Mouse (Mus musculus): ENCODE measurements around the gene Tfdp2. TPM values are rescaled to one million over a fixed set of nuclear protein-coding genes. Genes with fewer than 3 reads are reported as not detected.

Tfdp2 gene
- polyA plus RNA-seq, 1 experiment from 2014 or later: 16.0 TPM

DNA sequence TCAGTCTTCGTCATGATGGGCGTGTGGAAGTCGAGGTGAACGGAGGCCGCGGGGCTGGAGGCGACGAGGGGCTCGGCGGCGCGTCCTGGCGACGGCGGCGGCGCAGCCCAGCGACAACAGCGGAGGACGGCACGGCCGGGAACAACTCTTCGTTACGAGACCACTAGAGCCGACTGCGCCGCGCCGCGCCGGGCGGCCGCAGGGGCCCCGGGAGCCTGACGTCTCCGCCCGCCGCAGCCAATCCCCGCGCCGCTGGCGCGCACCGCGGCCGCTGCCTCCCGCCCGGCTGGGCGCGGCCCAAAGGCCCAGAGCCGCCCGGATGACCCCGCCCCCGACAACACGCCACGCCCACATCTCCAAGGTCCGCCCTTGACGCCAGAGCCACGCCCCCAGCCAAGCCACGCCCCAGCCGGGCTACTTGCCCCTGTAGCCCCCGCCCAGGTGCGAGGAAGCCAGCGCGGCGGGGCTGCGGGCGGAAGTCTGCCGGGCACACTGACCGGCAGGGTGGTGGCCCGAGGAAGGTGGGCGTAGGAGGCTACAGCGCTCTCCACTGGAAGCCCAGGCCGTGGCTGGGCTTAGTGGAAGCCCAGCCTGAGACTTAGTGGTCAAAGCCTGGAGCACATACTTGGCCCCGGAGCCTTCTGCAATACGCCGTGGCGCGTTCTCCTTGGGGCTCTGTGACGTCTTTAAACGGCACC is 168.2 kb downstream of the Tfdp2 start, which contains the start of gene Atp1b3:
Gene Atp1b3 (minus strand): TSS at position 302 of the 698 bp plus-strand sequence.
- Histone ChIP-seq H3K27ac (ENCODE audit: low read length) (peak within 1 kb of the TSS; percentile 86), H3K4me1 (ENCODE audit: control insufficient read depth, insufficient read depth, low read length) (peaks cover 24% of the 10 kb centered on the region), H3K4me3 (ENCODE audit: low read depth, low read length) (peak within 1 kb of the TSS; percentile 86), H3K9ac (ENCODE audit: low read depth, low read length) (peak within 1 kb of the TSS; percentile 89), H3K36me3 (ENCODE audit: control insufficient read depth, insufficient read depth, low read length) (no peaks in the 10 kb centered on the region), H3K9me3 (replicated peaks; ENCODE audit: control insufficient read depth, low read length, poor library complexity, severe bottlenecking) (no peaks in the 10 kb centered on the region), H3K27me3 (ENCODE audit: control insufficient read depth, insufficient read depth, low read depth, low read length) (no peaks in the 10 kb centered on the region), H3K4me2 (ENCODE audit: low read length) (peak within 1 kb of the TSS; percentile 82)
- peak; percentile 97 for ATAC-seq
- WGBS: under 1% methylated on average over 55 of the region's 81 CpGs

DNA sequence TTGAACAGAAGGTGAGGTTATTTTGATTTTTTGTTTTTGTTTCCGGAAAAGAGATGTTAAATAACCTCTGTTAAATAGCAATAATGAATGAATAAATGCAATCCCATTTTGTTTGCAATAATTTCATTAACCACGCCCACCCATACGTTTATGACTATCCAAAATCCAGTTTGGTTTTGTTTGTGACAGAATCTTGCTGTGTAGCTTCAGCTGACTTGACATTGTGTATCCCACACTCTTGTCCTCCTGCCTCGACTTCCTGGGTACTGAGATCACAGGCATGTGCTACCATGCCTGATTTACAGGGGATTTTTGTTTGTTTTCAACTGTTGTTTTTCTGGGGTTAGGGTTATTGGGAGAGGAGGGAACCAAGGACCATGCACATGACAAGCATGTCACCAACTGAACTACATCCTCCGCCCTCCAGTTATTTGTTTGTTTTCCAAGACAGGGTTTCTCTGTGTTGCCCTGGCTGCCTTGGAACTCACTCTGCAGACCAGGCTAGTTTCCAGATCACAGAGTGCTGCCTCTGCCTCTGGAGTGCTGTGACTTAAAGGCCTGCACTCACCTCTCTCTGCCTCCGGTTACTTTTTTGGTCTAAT is 169.3 kb downstream of the Tfdp2 start:
- Histone ChIP-seq H3K9me3 (replicated peaks; ENCODE audit: control insufficient read depth, low read length, poor library complexity, severe bottlenecking) (no peaks in the 10 kb centered on the region), H3K9ac (ENCODE audit: low read depth, low read length) (no peak overlapping the region), H3K4me3 (ENCODE audit: low read depth, low read length) (no peak overlapping the region), H3K4me2 (ENCODE audit: low read length) (no peak overlapping the region), H3K27ac (ENCODE audit: low read length) (no peak overlapping the region), H3K4me1 (ENCODE audit: control insufficient read depth, insufficient read depth, low read length) (peaks cover 20% of the 10 kb centered on the region), H3K36me3 (ENCODE audit: control insufficient read depth, insufficient read depth, low read length) (no peaks in the 10 kb centered on the region), H3K27me3 (ENCODE audit: control insufficient read depth, insufficient read depth, low read depth, low read length) (no peaks in the 10 kb centered on the region)
- ATAC-seq: no peak
- 69% methylated on average over 6 of the region's 6 CpGs for WGBS

DNA sequence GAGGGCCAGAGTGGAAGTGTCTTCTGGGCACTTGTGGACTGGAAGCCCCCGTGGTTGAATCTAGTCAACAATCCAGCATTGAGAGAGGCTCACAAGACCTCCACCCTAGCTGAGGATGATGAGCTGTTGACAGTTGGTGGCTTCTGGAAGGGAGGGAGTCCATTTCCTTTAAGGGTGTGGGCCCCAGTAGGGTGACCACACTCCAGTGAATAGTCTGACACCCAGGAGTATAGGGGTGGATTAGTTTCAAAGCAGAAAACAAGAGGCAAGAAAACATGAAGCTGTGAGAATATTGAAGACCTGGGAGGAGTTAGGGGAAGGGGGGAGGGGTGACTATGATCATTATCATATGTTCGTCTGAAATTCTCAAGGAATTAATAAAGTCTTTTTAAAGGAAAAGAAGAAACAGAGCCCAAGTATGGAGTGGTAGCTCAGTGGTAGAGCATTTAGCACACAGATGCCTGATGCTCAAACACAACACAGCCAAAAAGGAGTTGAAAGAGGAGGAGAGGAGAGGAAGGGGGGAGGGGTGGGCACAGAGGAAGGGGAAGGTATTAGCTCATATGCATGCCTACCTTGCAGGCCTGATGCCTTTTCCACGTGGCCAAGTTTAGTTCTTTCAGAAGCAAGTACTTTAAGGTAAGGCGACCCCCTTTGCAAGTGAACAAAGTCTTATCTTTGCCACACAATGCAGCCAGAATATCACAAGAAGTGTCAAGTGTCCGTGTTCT is 173.7 kb downstream of the Tfdp2 start:
- 71% methylated on average over 5 of the region's 5 CpGs for WGBS
- Histone ChIP-seq H3K27me3 (ENCODE audit: control insufficient read depth, insufficient read depth, low read depth, low read length) (no peaks in the 10 kb centered on the region), H3K4me2 (ENCODE audit: low read length) (no peak overlapping the region), H3K36me3 (ENCODE audit: control insufficient read depth, insufficient read depth, low read length) (no peaks in the 10 kb centered on the region), H3K9me3 (replicated peaks; ENCODE audit: control insufficient read depth, low read length, poor library complexity, severe bottlenecking) (no peaks in the 10 kb centered on the region), H3K27ac (ENCODE audit: low read length) (no peak overlapping the region), H3K4me1 (ENCODE audit: control insufficient read depth, insufficient read depth, low read length) (no peaks in the 10 kb centered on the region), H3K9ac (ENCODE audit: low read depth, low read length) (no peak overlapping the region), H3K4me3 (ENCODE audit: low read depth, low read length) (no peak overlapping the region)
- no peak for ATAC-seq

DNA sequence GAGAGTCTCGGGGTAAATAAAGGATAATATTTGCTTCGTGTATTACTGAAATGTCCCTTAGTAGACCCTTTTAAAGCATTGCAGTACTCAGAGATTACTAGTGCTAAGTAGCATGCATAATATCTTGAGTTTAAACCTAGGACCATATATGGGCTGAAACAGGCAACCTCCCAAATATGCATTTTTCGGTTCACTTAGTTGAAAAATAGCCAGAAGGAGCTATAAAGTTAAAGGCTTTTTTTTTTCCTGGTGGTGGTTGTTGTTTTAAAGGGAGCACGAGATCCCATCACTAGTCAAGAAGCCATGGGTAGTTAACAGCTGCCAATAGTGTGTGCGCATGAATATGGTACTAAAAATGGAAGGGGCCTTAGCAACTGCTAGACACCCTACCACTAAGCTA is 175.0 kb downstream of the Tfdp2 start:
- no peaks in the 10 kb centered on the region for H3K36me3 ChIP-seq (ENCODE audit: control insufficient read depth, insufficient read depth, low read length)
- ATAC-seq: no peak
- H3K4me3 ChIP-seq (ENCODE audit: low read depth, low read length): no peak overlapping the region
- no peak overlapping the region for H3K4me2 ChIP-seq (ENCODE audit: low read length)
- H3K9ac ChIP-seq (ENCODE audit: low read depth, low read length): no peak overlapping the region
- 85% methylated on average over 5 of the region's 5 CpGs for WGBS
- no peak overlapping the region for H3K27ac ChIP-seq (ENCODE audit: low read length)
- no peaks in the 10 kb centered on the region for H3K9me3 ChIP-seq (replicated peaks; ENCODE audit: control insufficient read depth, low read length, poor library complexity, severe bottlenecking)
- H3K4me1 ChIP-seq (ENCODE audit: control insufficient read depth, insufficient read depth, low read length): no peaks in the 10 kb centered on the region
- H3K27me3 ChIP-seq (ENCODE audit: control insufficient read depth, insufficient read depth, low read depth, low read length): no peaks in the 10 kb centered on the region

Other genes with a start within 250 kb of the Tfdp2 start
- 14.4 and 18.4 TPM in 2 replicates for gene Xrn1, start 241.5 kb upstream of the Tfdp2 start, polyA plus RNA-seq (2015; fragmentation: Nextera tagmentation; extraction: Ambion mirVana)
- 2.4 and 2.9 TPM in 2 replicates for gene Gk5, start 76.9 kb upstream of the Tfdp2 start, polyA plus RNA-seq (2015; fragmentation: Nextera tagmentation; extraction: Ambion mirVana)
- 176 and 181 TPM in 2 replicates for gene Atp1b3, start 168.2 kb downstream of the Tfdp2 start, polyA plus RNA-seq (2015; fragmentation: Nextera tagmentation; extraction: Ambion mirVana)